Mouse (Mus musculus) neutrophil, adult 5-6 weeks (primary cell): ENCODE results near the gene Ankrd63. TPM values are rescaled to one million over a fixed set of nuclear protein-coding genes. Genes with fewer than 3 reads are reported as not detected.

ENCODE experiments used
- ATAC-seq: fragments of 151-379, 151-347 bp; 2 replicates; pipeline ENCODE4 v1.8.0; 2017; ENCODE audit warnings: mild to moderate bottlenecking, moderate TSS enrichment; ENCODE audit not compliant: insufficient number of reproducible peaks, poor library complexity, low FRiP score, severe bottlenecking; ENCODE audit errors: extremely low read depth
- total RNA-seq: library from RNA; stranded (forward); fragments of 200-1000 nt; gene quantifications from 2 replicates; pipeline ENCODE4 v1.2.3, GENCODE M21; 2017

Gene Ankrd63
- total RNA-seq, 1 experiment from 2014 or later: 1.2 TPM

- no peak for ATAC-seq
Measured at GRCm38 (mm10) chr2:118667181-118667580, 36.6 kb downstream of the Ankrd63 start.

DNA sequence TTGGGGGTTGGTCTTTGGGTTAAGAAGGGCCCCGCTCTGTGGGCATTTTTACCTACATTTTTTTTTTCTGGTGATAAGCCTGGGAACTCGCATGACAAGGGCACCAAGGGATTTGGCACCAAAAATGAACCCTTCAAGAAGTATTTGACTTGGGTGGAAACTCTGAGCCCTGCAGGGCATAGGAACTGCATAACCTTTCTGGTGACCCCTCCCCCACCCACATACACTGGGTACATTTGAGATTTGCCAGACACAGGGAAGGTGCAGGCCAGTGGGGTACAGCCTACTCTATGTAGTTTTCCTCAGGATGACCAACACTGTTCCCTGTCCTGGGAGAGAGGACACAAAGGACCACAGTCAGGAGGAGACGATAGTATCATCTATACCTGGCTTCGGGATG is 38.1 kb downstream of the Ankrd63 start:
- ATAC-seq: no peak

GRCm38 (mm10) chr2:118664975-118665516 is 38.7 kb downstream of the Ankrd63 start:
- no peak for ATAC-seq

DNA sequence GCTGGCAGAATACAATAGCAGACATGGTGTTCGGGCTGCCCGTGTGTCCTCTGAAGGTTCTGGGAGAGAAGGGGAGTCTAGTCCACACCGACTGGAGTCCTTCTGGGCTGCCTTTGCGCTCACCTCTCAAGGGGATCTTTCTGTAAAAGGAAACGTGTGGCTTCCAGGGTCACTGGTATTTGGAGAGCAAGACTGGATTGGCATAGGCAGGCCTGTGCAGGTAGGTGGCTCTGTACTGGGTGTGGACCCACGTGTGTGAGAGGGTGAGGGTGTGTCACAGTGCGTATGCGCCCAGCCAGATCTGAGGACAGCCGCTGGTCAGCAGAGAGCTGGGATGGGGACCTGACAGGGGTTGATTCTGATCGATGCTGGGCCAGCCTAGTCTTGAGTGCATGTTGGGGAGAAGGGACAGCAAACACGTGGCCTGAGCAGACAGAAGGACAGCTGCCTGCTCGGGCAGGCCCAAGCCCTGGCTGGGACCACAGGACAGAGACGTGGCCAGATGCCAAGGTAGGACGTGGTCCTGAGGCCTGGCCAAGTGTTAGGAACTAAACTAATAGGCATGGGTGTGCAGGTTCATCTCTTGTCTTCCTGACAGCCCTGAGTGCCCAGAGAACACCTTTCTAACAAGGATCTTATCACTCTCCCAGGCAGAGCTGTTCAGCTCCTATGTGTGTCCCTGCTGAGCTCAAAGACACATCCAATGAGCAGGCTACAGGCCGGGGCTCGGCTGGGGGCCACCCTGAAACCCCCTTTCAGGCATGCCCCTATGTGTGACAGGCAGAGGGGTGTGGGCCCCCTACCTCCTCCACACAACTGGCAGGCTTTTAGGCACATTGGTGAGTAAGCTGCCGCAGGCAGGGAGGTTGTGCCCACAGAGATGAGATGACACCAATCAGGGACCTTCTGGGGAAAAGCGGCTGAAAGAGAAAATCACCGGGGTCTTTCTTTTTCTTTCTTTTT is 39.7 kb downstream of the Ankrd63 start:
- no peak for ATAC-seq

DNA sequence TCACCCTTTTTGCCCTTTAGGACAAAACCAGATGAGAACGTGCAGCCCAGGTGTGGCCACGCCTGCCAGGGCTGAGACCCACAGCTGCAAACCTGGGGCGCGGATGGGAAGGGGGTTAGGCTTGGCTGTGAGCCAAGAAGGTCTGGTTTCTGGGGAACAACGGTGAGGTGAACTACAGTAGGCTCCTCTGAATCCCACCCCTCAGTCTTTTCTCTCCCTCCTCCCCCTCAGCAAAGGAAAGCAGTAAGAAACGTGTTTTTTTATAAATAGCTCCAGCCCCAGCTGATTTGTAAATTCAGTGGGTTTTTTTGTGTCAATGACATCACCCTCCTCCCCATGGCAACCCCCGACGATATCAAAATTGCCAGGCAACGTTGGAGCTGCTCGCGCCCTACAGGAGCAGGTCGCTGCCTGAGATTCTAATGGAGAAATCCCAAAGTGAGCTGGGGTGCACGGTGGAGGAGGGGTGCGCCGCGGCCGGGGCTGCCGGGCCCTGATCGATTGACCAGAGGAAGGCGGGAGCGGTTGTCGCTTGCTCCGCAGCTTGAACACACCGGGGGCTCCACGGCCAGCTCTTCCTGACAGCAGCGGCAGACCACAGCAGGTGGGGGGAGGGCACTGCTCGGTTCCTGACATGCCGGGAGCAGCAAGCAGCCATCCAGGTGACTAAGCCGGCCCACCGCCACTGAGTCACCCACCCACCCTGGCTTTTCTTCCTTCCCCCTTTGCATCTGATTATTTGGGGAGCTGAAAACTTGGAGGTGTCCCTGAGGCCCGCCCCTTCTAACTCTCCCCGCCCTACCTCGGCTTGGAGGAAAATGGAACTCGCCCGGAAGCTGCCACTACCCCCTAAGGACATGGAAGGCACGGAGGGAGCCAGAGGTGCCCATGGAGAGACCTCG is 40.6 kb downstream of the Ankrd63 start, which contains the start of gene Pak6:
TSS of gene Pak6 (plus strand) at position 402 of the 902 bp plus-strand sequence.
- ATAC-seq: no peak

DNA sequence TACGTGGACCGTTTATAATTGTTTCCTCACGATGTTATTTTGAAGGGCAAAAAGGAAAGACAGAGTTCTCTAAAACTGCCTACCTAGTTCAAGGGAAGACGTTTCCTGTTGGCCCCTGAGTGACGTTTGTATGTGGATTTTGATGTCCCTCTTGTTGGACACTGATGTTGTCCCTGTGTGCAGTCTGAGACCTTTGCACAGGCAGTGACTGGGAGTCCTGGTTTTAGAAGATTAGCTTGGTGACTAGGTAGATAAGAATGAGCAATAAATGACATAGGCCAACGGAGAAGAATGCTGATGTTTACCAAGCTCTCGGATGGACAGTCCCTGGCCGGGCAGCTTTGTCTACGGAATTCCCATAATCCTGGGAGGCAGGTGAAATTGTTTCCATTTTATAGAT is 41.9 kb downstream of the Ankrd63 start:
- no peak for ATAC-seq

- no peak for ATAC-seq
Measured at GRCm38 (mm10) chr2:118659998-118660452, 43.7 kb downstream of the Ankrd63 start.

GRCm38 (mm10) chr2:118659493-118659892 is 44.3 kb downstream of the Ankrd63 start:
- ATAC-seq: no peak

DNA sequence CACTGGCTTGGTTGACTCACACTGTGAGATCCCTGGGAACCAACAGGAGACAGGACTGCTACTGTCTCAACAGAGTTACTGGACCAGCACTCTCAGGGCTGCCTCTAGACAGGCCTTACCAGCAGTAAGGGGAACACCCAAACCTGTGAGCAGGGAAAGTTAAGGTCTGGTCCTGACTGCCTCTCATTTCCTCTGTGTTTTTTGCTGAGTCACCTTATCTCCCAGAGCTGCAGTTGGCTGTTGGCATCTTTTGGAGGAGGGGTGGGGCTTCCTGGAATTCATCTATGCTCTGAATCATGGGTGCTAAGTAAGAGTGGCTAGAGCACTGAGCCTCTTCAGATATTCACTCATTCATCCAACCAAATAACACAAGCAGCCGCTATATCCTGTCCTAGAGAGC is 44.7 kb downstream of the Ankrd63 start:
- ATAC-seq: no peak

GRCm38 (mm10) chr2:118658457-118658856 is 45.3 kb downstream of the Ankrd63 start:
- no peak for ATAC-seq

DNA sequence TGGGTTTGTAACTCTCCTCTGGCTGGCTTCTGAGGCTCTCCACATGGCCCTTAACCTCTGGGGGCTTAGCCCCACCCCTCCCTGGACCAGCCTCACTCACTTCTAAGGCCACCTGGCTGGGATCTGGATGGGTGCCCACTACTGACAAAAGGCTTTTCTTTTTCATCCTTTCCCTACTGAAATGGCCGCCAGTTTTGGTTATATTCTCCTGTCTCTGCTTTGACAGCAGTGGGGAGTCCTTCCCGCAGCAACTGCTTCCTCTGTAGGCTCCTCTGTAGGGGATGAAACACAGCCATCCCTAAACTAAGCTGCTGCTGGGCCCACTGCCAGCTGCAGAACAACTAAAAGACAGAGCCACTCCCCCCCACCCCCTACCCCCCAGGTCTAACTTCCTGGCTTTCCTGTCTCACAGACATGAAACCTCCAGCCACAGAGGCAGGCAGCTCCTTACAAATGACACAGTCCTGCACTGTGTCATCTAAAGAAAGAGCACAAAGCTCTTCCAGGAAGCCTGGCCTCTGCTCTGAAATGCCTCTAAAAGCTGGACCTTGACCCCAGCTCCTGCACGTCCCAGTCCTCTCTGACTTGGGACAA is 47.0 kb downstream of the Ankrd63 start:
- ATAC-seq: no peak

DNA sequence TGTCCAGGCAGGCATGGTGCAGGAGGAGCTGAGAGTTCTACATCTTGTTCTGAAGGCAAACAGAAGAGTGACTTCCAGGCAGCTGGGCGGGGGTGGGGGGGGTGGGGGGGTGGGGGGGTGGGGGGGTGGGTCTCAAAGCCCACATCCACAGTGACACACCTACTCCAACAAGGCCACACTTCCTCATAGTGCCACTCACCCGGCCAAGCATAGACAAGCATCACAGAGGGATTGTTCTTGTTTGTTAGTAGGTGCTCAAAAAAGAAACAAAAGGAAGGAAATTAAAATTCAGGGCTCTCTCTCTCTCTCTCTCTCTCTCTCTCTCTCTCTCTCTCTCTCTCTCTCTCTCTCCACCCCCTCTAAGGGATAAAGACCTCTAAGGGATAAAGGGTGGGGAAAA is 53.1 kb downstream of the Ankrd63 start:
- ATAC-seq: peak; percentile 63; the same call in 1 of the 2 replicates

Other genes with a start within 250 kb of the Ankrd63 start
- 184 and 186 TPM in 2 replicates for gene Srp14, start 224.3 kb downstream of the Ankrd63 start, total RNA-seq
- 34.7 and 35.5 TPM in 2 replicates for gene Bmf, start 154.3 kb downstream of the Ankrd63 start, total RNA-seq
- 3.8 and 5.0 TPM in 2 replicates for gene Bub1b, start 105.8 kb downstream of the Ankrd63 start, total RNA-seq
- 0.23 and 0.25 TPM in 2 replicates for gene Pak6, start 40.7 kb downstream of the Ankrd63 start, total RNA-seq
- 87.3 and 90.5 TPM in 2 replicates for gene Plcb2, start 24.5 kb upstream of the Ankrd63 start, total RNA-seq
- gene Inafm2, start 41.8 kb upstream of the Ankrd63 start, total RNA-seq: 19.8 and 20.9 TPM in 2 replicates
- not detected in 2 replicates for gene Ccdc9b, start 58.7 kb upstream of the Ankrd63 start, total RNA-seq
- gene Phgr1, start 68.8 kb upstream of the Ankrd63 start, total RNA-seq: not detected in 2 replicates
- gene Disp2, start 75.8 kb upstream of the Ankrd63 start, total RNA-seq: not detected in 2 replicates
- 10.7 and 13.2 TPM in 2 replicates for gene Knstrn, start 110.0 kb upstream of the Ankrd63 start, total RNA-seq
- 36.6 and 47.0 TPM in 2 replicates for gene Ivd, start 158.0 kb upstream of the Ankrd63 start, total RNA-seq
- gene Bahd1, start 196.4 kb upstream of the Ankrd63 start, total RNA-seq: 15.2 and 16.2 TPM in 2 replicates
- 0.81 and 2.2 TPM in 2 replicates for gene Chst14, start 222.5 kb upstream of the Ankrd63 start, total RNA-seq